Mouse (Mus musculus): ENCODE results near the gene Gprc5d. TPM values are rescaled to one million over a fixed set of nuclear protein-coding genes. Genes with fewer than 3 reads are reported as not detected.

Gene Gprc5d
- not detected in 2 replicates for total RNA-seq (2014; fragmentation: Nextera tagmentation)
- 0.12 TPM in 1 of 2 replicates, not detected in the other for total RNA-seq (2017)
- polyA plus RNA-seq (2012), result not detected in 2 replicates

DNA sequence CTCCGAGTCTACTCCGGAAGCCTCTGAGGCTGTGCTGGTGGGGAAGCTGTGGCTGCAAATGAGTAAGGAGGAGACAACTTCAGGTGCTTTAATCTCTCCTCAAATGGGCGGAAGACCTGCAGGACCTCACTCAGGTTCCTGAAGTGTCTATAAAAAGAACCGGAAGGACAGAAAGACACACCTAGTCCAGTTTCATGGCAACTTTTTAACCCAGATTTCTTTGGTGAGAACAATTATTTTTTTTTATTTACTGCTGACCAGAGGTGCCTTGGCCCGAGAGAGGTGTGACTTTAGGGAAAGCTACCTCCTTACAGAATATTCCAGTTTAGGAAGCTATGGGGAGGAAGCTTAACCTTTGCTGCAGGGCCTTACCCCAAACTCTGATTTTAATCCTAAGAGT is at the start of gene Gprc5d:
Gprc5d (minus strand) TSS at position 101 of the 400 bp plus-strand sequence.
- Histone ChIP-seq H3K4me1 (ENCODE audit: insufficient read depth, low read depth, low read length) (no peaks in the 10 kb centered on the region), H3K4me3 (ENCODE audit: low read depth, low read length) (no peak within 1 kb of the TSS), H3K27me3 (ENCODE audit: insufficient read depth, low read length) (no peaks in the 10 kb centered on the region), H3K36me3 (replicated peaks) (no peaks in the 10 kb centered on the region), H3K9me3 (replicated peaks) (peaks cover 6% of the 10 kb centered on the region; the same call in 1 of the 2 replicates)
- DNase-seq (ENCODE audit: low spot score) (no peak), ATAC-seq (ENCODE audit: extremely low read depth, insufficient number of reproducible peaks, low FRiP score, poor library complexity, severe bottlenecking) (no peak)
- no peak for TF ChIP-seq GATA1 (IDR thresholded peaks at IDR 0.05; ENCODE audit: borderline replicate concordance, low read length)
- no peak for TF ChIP-seq GATA2 (IDR thresholded peaks at IDR 0.05; ENCODE audit: borderline replicate concordance, low read depth, low read length)
- TF ChIP-seq CTCF (IDR thresholded peaks at IDR 0.05; ENCODE audit: low read depth, low read length), result no peak
- no peak for TF ChIP-seq TAL1 (conservative IDR thresholded peaks at IDR 0.05; ENCODE audit: low read depth, low read length)
- no peak for TF ChIP-seq POLR2AphosphoS5 (IDR thresholded peaks at IDR 0.05; ENCODE audit: insufficient replicate concordance, low read depth, low read length)

DNA sequence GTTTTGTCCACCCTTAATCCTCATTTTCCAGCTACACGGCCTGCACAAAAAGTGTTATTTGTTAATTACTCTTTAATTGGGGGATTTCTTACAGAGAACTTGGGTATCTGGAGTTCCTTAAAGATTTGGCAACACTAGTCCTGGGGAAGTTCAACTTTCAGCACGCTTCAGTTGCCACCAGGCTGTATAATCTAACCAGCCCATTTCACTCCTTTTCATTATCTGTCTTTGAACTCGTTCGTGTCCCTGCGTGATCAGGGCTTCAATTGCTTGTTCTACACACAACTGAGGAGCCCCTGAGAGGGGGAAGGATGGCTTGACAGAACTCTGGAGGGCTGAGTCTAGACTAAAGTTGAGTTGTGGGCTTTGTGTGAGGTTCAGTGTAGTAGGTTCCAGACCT is 48.6 kb upstream of the Gprc5d start:
- no peaks in the 10 kb centered on the region for H3K27me3 ChIP-seq (ENCODE audit: insufficient read depth, low read length)
- H3K4me3 ChIP-seq (ENCODE audit: low read depth, low read length), result no peak overlapping the region; the same call in 1 of the 2 replicates
- peaks cover 17% of the 10 kb centered on the region for H3K9me3 ChIP-seq (replicated peaks)
- DNase-seq (ENCODE audit: low spot score) (peak; percentile 15), ATAC-seq (ENCODE audit: extremely low read depth, insufficient number of reproducible peaks, low FRiP score, poor library complexity, severe bottlenecking) (peak; percentile 11; the same call in 1 of the 2 replicates)
- peaks cover 23% of the 10 kb centered on the region for H3K36me3 ChIP-seq (replicated peaks)
- TF ChIP-seq POLR2AphosphoS5 (IDR thresholded peaks at IDR 0.05; ENCODE audit: insufficient replicate concordance, low read depth, low read length) (no peak), CTCF (IDR thresholded peaks at IDR 0.05; ENCODE audit: low read depth, low read length) (no peak), TAL1 (conservative IDR thresholded peaks at IDR 0.05; ENCODE audit: low read depth, low read length) (no peak), GATA2 (IDR thresholded peaks at IDR 0.05; ENCODE audit: borderline replicate concordance, low read depth, low read length) (no peak), GATA1 (IDR thresholded peaks at IDR 0.05; ENCODE audit: borderline replicate concordance, low read length) (no peak)
- peaks cover 33% of the 10 kb centered on the region for H3K4me1 ChIP-seq (ENCODE audit: insufficient read depth, low read depth, low read length)

DNA sequence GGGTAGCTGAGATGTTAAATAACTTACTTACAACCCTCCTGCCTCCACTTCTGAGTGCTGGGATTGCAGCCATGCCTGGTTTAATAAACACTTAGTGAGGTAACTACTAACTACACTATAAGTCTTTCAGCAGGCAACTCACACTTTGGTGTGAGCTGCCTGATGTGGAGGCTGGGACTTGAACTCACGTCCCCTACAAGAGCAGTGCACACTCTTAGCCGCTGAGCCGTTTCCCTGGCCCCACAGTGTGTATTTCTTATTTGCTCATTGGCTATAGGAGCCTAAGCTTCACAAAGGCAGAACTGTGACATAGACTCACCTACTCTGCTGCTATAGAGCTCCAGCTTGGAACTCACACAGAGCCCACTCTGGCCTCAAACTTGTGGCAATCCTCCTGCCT is 48.2 kb upstream of the Gprc5d start:
- no peak for DNase-seq (ENCODE audit: low spot score)
- H3K36me3 ChIP-seq (replicated peaks), result peaks cover 23% of the 10 kb centered on the region

DNA sequence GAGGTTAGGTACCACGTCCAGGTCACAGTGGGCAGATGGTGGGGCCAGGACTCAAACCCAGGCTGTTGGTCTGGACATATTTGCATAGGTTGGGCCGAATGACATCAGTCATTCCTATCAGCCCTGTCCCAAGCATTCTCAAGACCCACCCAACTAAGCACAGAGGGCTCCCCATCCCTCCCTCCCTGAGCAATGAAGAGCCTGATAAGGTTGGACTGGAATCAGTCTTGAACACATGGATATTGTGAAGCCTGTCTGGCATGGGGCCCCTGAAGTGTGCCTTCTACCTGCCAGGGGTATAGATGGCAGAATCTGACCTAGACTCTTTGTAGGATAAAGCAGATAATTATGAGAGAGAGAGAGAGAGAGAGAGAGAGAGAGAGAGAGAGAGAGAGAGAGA is 47.6 kb upstream of the Gprc5d start:
- no peaks in the 10 kb centered on the region for H3K27me3 ChIP-seq (ENCODE audit: insufficient read depth, low read length)
- no peak overlapping the region for H3K4me3 ChIP-seq (ENCODE audit: low read depth, low read length)
- peaks cover 23% of the 10 kb centered on the region for H3K36me3 ChIP-seq (replicated peaks)
- TF ChIP-seq GATA1 (IDR thresholded peaks at IDR 0.05; ENCODE audit: borderline replicate concordance, low read length) (no peak), TAL1 (conservative IDR thresholded peaks at IDR 0.05; ENCODE audit: low read depth, low read length) (no peak), GATA2 (IDR thresholded peaks at IDR 0.05; ENCODE audit: borderline replicate concordance, low read depth, low read length) (no peak), POLR2AphosphoS5 (IDR thresholded peaks at IDR 0.05; ENCODE audit: insufficient replicate concordance, low read depth, low read length) (no peak), CTCF (IDR thresholded peaks at IDR 0.05; ENCODE audit: low read depth, low read length) (no peak)
- DNase-seq (ENCODE audit: low spot score) (no peak), ATAC-seq (ENCODE audit: extremely low read depth, insufficient number of reproducible peaks, low FRiP score, poor library complexity, severe bottlenecking) (no peak)
- H3K4me1 ChIP-seq (ENCODE audit: insufficient read depth, low read depth, low read length), result peaks cover 33% of the 10 kb centered on the region
- peaks cover 16% of the 10 kb centered on the region for H3K9me3 ChIP-seq (replicated peaks)

More for the DNA sequence above, 48.2 kb upstream of the Gprc5d start:
- H3K4me1 ChIP-seq (ENCODE audit: insufficient read depth, low read depth, low read length), result peaks cover 33% of the 10 kb centered on the region
- peaks cover 16% of the 10 kb centered on the region for H3K9me3 ChIP-seq (replicated peaks)
- no peak overlapping the region; the same call in 1 of the 2 replicates for H3K4me3 ChIP-seq (ENCODE audit: low read depth, low read length)
- no peak for TF ChIP-seq CTCF (IDR thresholded peaks at IDR 0.05; ENCODE audit: low read depth, low read length)
- no peak for TF ChIP-seq POLR2AphosphoS5 (IDR thresholded peaks at IDR 0.05; ENCODE audit: insufficient replicate concordance, low read depth, low read length)
- TF ChIP-seq GATA2 (IDR thresholded peaks at IDR 0.05; ENCODE audit: borderline replicate concordance, low read depth, low read length), result no peak
- no peak for TF ChIP-seq TAL1 (conservative IDR thresholded peaks at IDR 0.05; ENCODE audit: low read depth, low read length)
- no peak for TF ChIP-seq GATA1 (IDR thresholded peaks at IDR 0.05; ENCODE audit: borderline replicate concordance, low read length)
- ATAC-seq (ENCODE audit: extremely low read depth, insufficient number of reproducible peaks, low FRiP score, poor library complexity, severe bottlenecking), result no peak
- H3K27me3 ChIP-seq (ENCODE audit: insufficient read depth, low read length), result no peaks in the 10 kb centered on the region

DNA sequence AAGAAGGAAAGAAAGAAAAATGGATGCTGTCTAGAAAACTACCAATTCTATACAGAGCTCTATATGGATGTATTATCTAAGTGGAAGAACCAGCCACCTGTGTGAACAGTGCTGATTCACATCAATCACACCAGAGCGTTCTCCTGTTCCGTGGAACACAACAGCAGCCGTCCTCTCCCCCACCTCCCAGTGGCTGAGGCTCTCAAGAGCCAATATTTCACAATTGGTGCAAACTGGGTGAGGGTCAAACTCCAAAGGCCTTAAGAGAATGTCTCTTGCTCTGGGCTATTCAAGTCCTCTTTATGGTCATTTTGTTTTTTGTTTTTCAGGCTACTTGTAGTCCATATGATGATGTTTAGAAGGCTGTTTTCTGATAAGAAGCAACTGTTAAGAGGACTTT is 47.1 kb upstream of the Gprc5d start:
- TF ChIP-seq CTCF (IDR thresholded peaks at IDR 0.05; ENCODE audit: low read depth, low read length), result no peak
- TF ChIP-seq POLR2AphosphoS5 (IDR thresholded peaks at IDR 0.05; ENCODE audit: insufficient replicate concordance, low read depth, low read length), result no peak
- no peak for TF ChIP-seq GATA1 (IDR thresholded peaks at IDR 0.05; ENCODE audit: borderline replicate concordance, low read length)
- Histone ChIP-seq H3K36me3 (replicated peaks) (peaks cover 23% of the 10 kb centered on the region), H3K4me1 (ENCODE audit: insufficient read depth, low read depth, low read length) (peaks cover 33% of the 10 kb centered on the region), H3K27me3 (ENCODE audit: insufficient read depth, low read length) (no peaks in the 10 kb centered on the region), H3K9me3 (replicated peaks) (peaks cover 16% of the 10 kb centered on the region), H3K4me3 (ENCODE audit: low read depth, low read length) (no peak overlapping the region)
- no peak for DNase-seq (ENCODE audit: low spot score)
- no peak for ATAC-seq (ENCODE audit: extremely low read depth, insufficient number of reproducible peaks, low FRiP score, poor library complexity, severe bottlenecking)

DNA sequence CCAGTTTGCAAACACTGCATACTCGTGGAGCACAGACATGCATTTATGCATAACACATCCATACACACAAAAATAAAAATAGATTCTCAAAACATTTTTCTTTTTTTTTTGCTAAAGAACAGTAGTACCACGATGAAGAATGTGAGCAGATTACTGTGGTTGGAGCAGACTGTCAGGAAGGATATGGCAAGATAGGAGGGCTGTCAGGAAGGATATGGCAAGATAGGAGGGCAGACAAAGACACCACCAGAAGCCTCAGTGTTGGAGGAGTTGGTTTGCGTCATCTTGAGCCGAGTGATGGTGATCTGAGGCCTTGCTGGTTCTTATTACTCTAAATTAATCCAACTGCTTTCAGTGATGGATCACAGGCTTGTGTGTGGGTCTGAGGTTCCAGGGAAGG is 44.8 kb upstream of the Gprc5d start:
- no peak overlapping the region for H3K4me3 ChIP-seq (ENCODE audit: low read depth, low read length)
- H3K4me1 ChIP-seq (ENCODE audit: insufficient read depth, low read depth, low read length), result peaks cover 26% of the 10 kb centered on the region
- H3K9me3 ChIP-seq (replicated peaks), result peaks cover 13% of the 10 kb centered on the region
- peaks cover 28% of the 10 kb centered on the region for H3K36me3 ChIP-seq (replicated peaks)
- H3K27me3 ChIP-seq (ENCODE audit: insufficient read depth, low read length), result no peaks in the 10 kb centered on the region
- TF ChIP-seq GATA2 (IDR thresholded peaks at IDR 0.05; ENCODE audit: borderline replicate concordance, low read depth, low read length), result no peak
- TF ChIP-seq GATA1 (IDR thresholded peaks at IDR 0.05; ENCODE audit: borderline replicate concordance, low read length), result no peak
- no peak for TF ChIP-seq TAL1 (conservative IDR thresholded peaks at IDR 0.05; ENCODE audit: low read depth, low read length)
- no peak for TF ChIP-seq CTCF (IDR thresholded peaks at IDR 0.05; ENCODE audit: low read depth, low read length)
- no peak for TF ChIP-seq POLR2AphosphoS5 (IDR thresholded peaks at IDR 0.05; ENCODE audit: insufficient replicate concordance, low read depth, low read length)
- ATAC-seq (ENCODE audit: extremely low read depth, insufficient number of reproducible peaks, low FRiP score, poor library complexity, severe bottlenecking) (no peak), DNase-seq (ENCODE audit: low spot score) (no peak)

All from G1E (cell line).